Mouse (Mus musculus): ENCODE measurements around the gene Letm1. TPM values are rescaled to one million over a fixed set of nuclear protein-coding genes. Genes with fewer than 3 reads are reported as not detected.

Letm1 gene
- polyA plus RNA-seq (2015; fragmentation: Nextera tagmentation; extraction: Ambion mirVana) = 68.3 and 72.4 TPM in 2 replicates

- H3K27ac ChIP-seq (replicated peaks) = peak within 1 kb of the TSS; percentile 90
- H3K4me3 ChIP-seq (replicated peaks) = peak within 1 kb of the TSS; percentile 94
- peak within 1 kb of the TSS; percentile 92 for H3K9ac ChIP-seq (replicated peaks)
- no peaks in the 10 kb centered on the region for H3K27me3 ChIP-seq (replicated peaks)
- H3K9me3 ChIP-seq (replicated peaks) = no peaks in the 10 kb centered on the region
- H3K36me3 ChIP-seq = peaks cover 5% of the 10 kb centered on the region
- H3K4me1 ChIP-seq = peaks cover 30% of the 10 kb centered on the region
- ATAC-seq (ENCODE audit: low FRiP score) = peak; percentile 100
- under 1% methylated on average over 65 of the region's 65 CpGs for WGBS
- H3K4me2 ChIP-seq = peak within 1 kb of the TSS; percentile 70
Observed at GRCm38 (mm10) chr5:33782345-33782998, at the start of gene Letm1. TSS of gene Letm1 (minus strand) at chr5:33782817.

GRCm38 (mm10) chr5:33830832-33831231 lies 48.2 kb upstream of the Letm1 start:
- Histone ChIP-seq H3K9ac (replicated peaks) (no peak overlapping the region), H3K4me2 (no peak overlapping the region), H3K9me3 (replicated peaks) (no peaks in the 10 kb centered on the region), H3K4me3 (replicated peaks) (no peak overlapping the region), H3K27ac (replicated peaks) (no peak overlapping the region), H3K36me3 (no peaks in the 10 kb centered on the region), H3K4me1 (peaks cover 7% of the 10 kb centered on the region), H3K27me3 (replicated peaks) (no peaks in the 10 kb centered on the region)
- no peak for ATAC-seq (ENCODE audit: low FRiP score)
- 63% methylated on average over 1 of the region's 1 CpGs for WGBS

- no peaks in the 10 kb centered on the region for H3K36me3 ChIP-seq
- 95% methylated on average over 3 of the region's 3 CpGs for WGBS
- H3K27me3 ChIP-seq (replicated peaks) = no peaks in the 10 kb centered on the region
- peaks cover 15% of the 10 kb centered on the region for H3K4me1 ChIP-seq
- no peaks in the 10 kb centered on the region for H3K9me3 ChIP-seq (replicated peaks)
- H3K4me3 ChIP-seq (replicated peaks) = no peak overlapping the region
- ATAC-seq (ENCODE audit: low FRiP score) = no peak
- H3K27ac ChIP-seq (replicated peaks) = no peak overlapping the region
- no peak overlapping the region for H3K4me2 ChIP-seq
- no peak overlapping the region for H3K9ac ChIP-seq (replicated peaks)
Observed at GRCm38 (mm10) chr5:33829958-33830357, 47.3 kb upstream of the Letm1 start.

GRCm38 (mm10) chr5:33828107-33828506 lies 45.5 kb upstream of the Letm1 start:
- no peak for ATAC-seq (ENCODE audit: low FRiP score)
- Histone ChIP-seq H3K9ac (replicated peaks) (no peak overlapping the region), H3K4me2 (no peak overlapping the region), H3K9me3 (replicated peaks) (no peaks in the 10 kb centered on the region), H3K27me3 (replicated peaks) (no peaks in the 10 kb centered on the region), H3K36me3 (no peaks in the 10 kb centered on the region), H3K27ac (replicated peaks) (no peak overlapping the region), H3K4me1 (peaks cover 30% of the 10 kb centered on the region), H3K4me3 (replicated peaks) (no peak overlapping the region)
- 80% methylated on average over 8 of the region's 8 CpGs for WGBS

- no peaks in the 10 kb centered on the region for H3K36me3 ChIP-seq
- H3K4me1 ChIP-seq = peaks cover 43% of the 10 kb centered on the region
- H3K27ac ChIP-seq (replicated peaks) = no peak overlapping the region
Observed at GRCm38 (mm10) chr5:33826001-33826400, 43.4 kb upstream of the Letm1 start.

GRCm38 (mm10) chr5:33822456-33822855 lies 39.8 kb upstream of the Letm1 start:
- H3K36me3 ChIP-seq = no peaks in the 10 kb centered on the region
- H3K9ac ChIP-seq (replicated peaks) = no peak overlapping the region
- no peaks in the 10 kb centered on the region for H3K9me3 ChIP-seq (replicated peaks)
- no peak overlapping the region for H3K27ac ChIP-seq (replicated peaks)
- peak overlapping the region; percentile 97 for H3K4me3 ChIP-seq (replicated peaks)
- H3K27me3 ChIP-seq (replicated peaks) = no peaks in the 10 kb centered on the region
- peak overlapping the region; percentile 82 for H3K4me2 ChIP-seq
- 19% methylated on average over 3 of the region's 3 CpGs for WGBS
- peaks cover 56% of the 10 kb centered on the region for H3K4me1 ChIP-seq
- ATAC-seq (ENCODE audit: low FRiP score) = no peak

More at GRCm38 (mm10) chr5:33826001-33826400, 43.4 kb upstream of the Letm1 start:
- Histone ChIP-seq H3K9ac (replicated peaks) (no peak overlapping the region), H3K4me3 (replicated peaks) (no peak overlapping the region), H3K4me2 (no peak overlapping the region), H3K9me3 (replicated peaks) (no peaks in the 10 kb centered on the region), H3K27me3 (replicated peaks) (no peaks in the 10 kb centered on the region)
- no peak for ATAC-seq (ENCODE audit: low FRiP score)

- no peaks in the 10 kb centered on the region for H3K27me3 ChIP-seq (replicated peaks)
- no peaks in the 10 kb centered on the region for H3K36me3 ChIP-seq
- WGBS = 39% methylated on average over 2 of the region's 2 CpGs
- H3K4me3 ChIP-seq (replicated peaks) = peak overlapping the region; percentile 97
- H3K9ac ChIP-seq (replicated peaks) = peak overlapping the region; percentile 100
- no peak for ATAC-seq (ENCODE audit: low FRiP score)
- H3K9me3 ChIP-seq (replicated peaks) = no peaks in the 10 kb centered on the region
- H3K4me1 ChIP-seq = peaks cover 56% of the 10 kb centered on the region
- H3K27ac ChIP-seq (replicated peaks) = no peak overlapping the region
- peak overlapping the region; percentile 82 for H3K4me2 ChIP-seq
Observed at GRCm38 (mm10) chr5:33821901-33822427, 39.3 kb upstream of the Letm1 start.

- Histone ChIP-seq H3K9me3 (replicated peaks) (no peaks in the 10 kb centered on the region), H3K4me3 (replicated peaks) (peak overlapping the region; percentile 97), H3K27ac (replicated peaks) (peak overlapping the region; percentile 99), H3K27me3 (replicated peaks) (no peaks in the 10 kb centered on the region), H3K4me1 (peaks cover 51% of the 10 kb centered on the region), H3K36me3 (no peaks in the 10 kb centered on the region), H3K4me2 (peak overlapping the region; percentile 82), H3K9ac (replicated peaks) (peak overlapping the region; percentile 100)
- peak; percentile 29 for ATAC-seq (ENCODE audit: low FRiP score)
- 0% methylated on average over 70 of the region's 121 CpGs for WGBS
Observed at GRCm38 (mm10) chr5:33820733-33821621, 38.4 kb upstream of the Letm1 start.

GRCm38 (mm10) chr5:33819876-33820732 lies 37.5 kb upstream of the Letm1 start, which contains the start of gene Nsd2:
TSS of gene Nsd2 (plus strand) at chr5:33820725.
- Histone ChIP-seq H3K4me1 (peaks cover 42% of the 10 kb centered on the region), H3K27ac (replicated peaks) (peak within 1 kb of the TSS; percentile 99), H3K36me3 (no peaks in the 10 kb centered on the region), H3K4me2 (peak within 1 kb of the TSS; percentile 82), H3K4me3 (replicated peaks) (peak within 1 kb of the TSS; percentile 97), H3K27me3 (replicated peaks) (no peaks in the 10 kb centered on the region), H3K9ac (replicated peaks) (peak within 1 kb of the TSS; percentile 100), H3K9me3 (replicated peaks) (no peaks in the 10 kb centered on the region)
- WGBS = under 1% methylated on average over 101 of the region's 136 CpGs
- peak; percentile 93 for ATAC-seq (ENCODE audit: low FRiP score)

GRCm38 (mm10) chr5:33819141-33819875 lies 36.7 kb upstream of the Letm1 start:
- H3K4me3 ChIP-seq (replicated peaks) = peak overlapping the region; percentile 97
- peak; percentile 35 for ATAC-seq (ENCODE audit: low FRiP score)
- no peaks in the 10 kb centered on the region for H3K9me3 ChIP-seq (replicated peaks)
- WGBS = 13% methylated on average over 9 of the region's 9 CpGs
- no peaks in the 10 kb centered on the region for H3K36me3 ChIP-seq
- no peaks in the 10 kb centered on the region for H3K27me3 ChIP-seq (replicated peaks)
- H3K4me2 ChIP-seq = peak overlapping the region; percentile 82
- H3K9ac ChIP-seq (replicated peaks) = peak overlapping the region; percentile 85
- peak overlapping the region; percentile 99 for H3K27ac ChIP-seq (replicated peaks)
- H3K4me1 ChIP-seq = peaks cover 34% of the 10 kb centered on the region
